8 mouse cellular contexts compared by ENCODE assay signal in the genomic region with DNA sequence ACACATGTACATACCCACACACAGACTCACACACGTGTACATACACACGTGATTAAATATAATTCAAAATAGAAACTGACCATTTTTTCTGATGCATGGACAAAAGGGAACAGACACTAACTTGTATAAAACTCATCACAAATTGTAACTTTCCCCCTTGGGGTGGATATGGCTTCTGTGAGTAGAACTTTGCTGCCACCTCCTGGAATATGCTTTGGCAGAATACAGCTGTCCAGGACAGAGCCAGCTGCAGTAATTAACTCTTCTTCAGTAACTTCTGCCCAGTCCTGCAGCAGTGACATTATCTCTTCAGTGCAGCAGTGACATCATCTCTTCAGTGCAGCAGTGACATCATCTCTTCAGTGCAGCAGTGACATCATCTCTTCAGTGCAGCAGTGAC. TPM values are rescaled to one million over a fixed set of nuclear protein-coding genes. Genes with fewer than 3 reads are reported as not detected.
DNase-seq lines count a peak whose midpoint lies in the region; ATAC-seq and TF ChIP-seq lines count a peak whose summit lies in the region.

No protein-coding gene starts in this region.

- intact Hi-C loops in left cerebral cortex, postnatal 14 days (cut with DNase I): loop anchor here (10.0 kb wide), 1 partner anchor 538 kb away; no protein-coding TSS in a partner anchor

- no peak overlapping the region for H3K9ac ChIP-seq in limb, embryonic 14.5 days (ENCODE audit: low read depth, low read length, severe bottlenecking)
- H3K9ac ChIP-seq in neural tube, embryonic 14.5 days (replicated peaks; ENCODE audit: low read depth, low read length): no peak overlapping the region

- peak; percentile 3 to 37 for DNase-seq in adrenal gland, postnatal 36 days
- DNase-seq in adrenal gland, postnatal 25 days: no peak
- peak; percentile 24 to 51 for DNase-seq in left cerebral cortex, postnatal 14 days (ENCODE audit: low spot score in 2 of 2)
- DNase-seq in left cerebral cortex, adult 11 months (ENCODE audit: low spot score): no peak
- DNase-seq in embryo, embryonic 11 days: peak; percentile 46
- DNase-seq in limb, embryonic 14.5 days (ENCODE audit: low spot score): peak; percentile 40
- DNase-seq in right cerebral cortex, postnatal 4 days: no peak

- no peaks in the 10 kb centered on the region; the same call in 1 of the 2 replicates for H3K9me3 ChIP-seq in limb, embryonic 14.5 days (ENCODE audit: control insufficient read depth, low read length)
- H3K9me3 ChIP-seq in neural tube, embryonic 14.5 days (ENCODE audit: control insufficient read depth, low read length): 0 out of 2 replicates have a peak, but pooled peaks cover 2% of the 10 kb centered on the region

- no peak overlapping the region for H3K4me3 ChIP-seq in limb, embryonic 14.5 days (replicated peaks; ENCODE audit: low read length)
- H3K4me3 ChIP-seq in neural tube, embryonic 14.5 days (ENCODE audit: low read depth, low read length): no peak overlapping the region

- no peak overlapping the region for H3K27ac ChIP-seq in limb, embryonic 14.5 days (replicated peaks; ENCODE audit: low read depth, low read length)
- H3K27ac ChIP-seq in neural tube, embryonic 14.5 days (ENCODE audit: low read depth, low read length): no peak overlapping the region

- no peak for ATAC-seq in limb, embryonic 14.5 days (ENCODE audit: low FRiP score, low read depth)
- ATAC-seq in neural tube, embryonic 14.5 days (ENCODE audit: low read depth): peak; percentile 81; the same call in 1 of the 2 replicates

- TF ChIP-seq POLR2A in limb, embryonic 14.5 days (IDR thresholded peaks at IDR 0.05; ENCODE audit: borderline replicate concordance, extremely low read depth, insufficient read depth, insufficient read length): no peak

- H3K4me1 ChIP-seq in limb, embryonic 14.5 days (ENCODE audit: control insufficient read depth, insufficient read depth, low read length): no peaks in the 10 kb centered on the region; the same call in 1 of the 2 replicates
- no peaks in the 10 kb centered on the region for H3K4me1 ChIP-seq in neural tube, embryonic 14.5 days (ENCODE audit: control insufficient read depth, insufficient read depth, low read length)

- 77% methylated on average over 2 of the region's 2 CpGs for WGBS in limb, embryonic 14.5 days
- 61% methylated on average over 2 of the region's 2 CpGs for WGBS in neural tube, embryonic 14.5 days

- no peaks in the 10 kb centered on the region for H3K27me3 ChIP-seq in limb, embryonic 14.5 days (ENCODE audit: control insufficient read depth, insufficient read depth, low read length)
- H3K27me3 ChIP-seq in neural tube, embryonic 14.5 days (ENCODE audit: control insufficient read depth, insufficient read depth, low read length): no peaks in the 10 kb centered on the region

- H3K36me3 ChIP-seq in limb, embryonic 14.5 days (ENCODE audit: control insufficient read depth, insufficient read depth, low read length): no peaks in the 10 kb centered on the region
- H3K36me3 ChIP-seq in neural tube, embryonic 14.5 days (ENCODE audit: control insufficient read depth, insufficient read depth, low read length): no peaks in the 10 kb centered on the region

- no peak overlapping the region for H3K4me2 ChIP-seq in limb, embryonic 14.5 days (replicated peaks; ENCODE audit: low read depth, low read length, severe bottlenecking)
- no peak overlapping the region for H3K4me2 ChIP-seq in neural tube, embryonic 14.5 days (ENCODE audit: low read depth, low read length)

RNA-seq across cellular contexts. Expression of gene Odaph, which starts 15.7 kb away (rescaled TPM):
- total RNA-seq in adrenal gland, postnatal 36 days (2021): not detected
- not detected in 2 replicates for total RNA-seq in adrenal gland, postnatal 25 days (2021)
- not detected for total RNA-seq in left cerebral cortex, postnatal 14 days (2021)
- not detected in 2 replicates for polyA plus RNA-seq in limb, embryonic 14.5 days (2012; rRNA removed)
- not detected in 2 replicates for polyA plus RNA-seq in limb, embryonic 14.5 days (2014; fragmentation: Nextera tagmentation; extraction: Ambion mirVana)
- polyA plus RNA-seq in neural tube, embryonic 14.5 days (2014; fragmentation: Nextera tagmentation; extraction: Ambion mirVana): 0.37 and 0.56 TPM in 2 replicates

RNA-seq across cellular contexts. Expression of gene Rchy1, which starts 40.1 kb away (rescaled TPM):
- 10 to 100 TPM; 61.9 to 78.5 TPM for total RNA-seq in adrenal gland, postnatal 36 days (2021)
- total RNA-seq in adrenal gland, postnatal 25 days (2021): 66.9 and 85.4 TPM in 2 replicates
- 10 to 100 TPM; 38.9 to 39.3 TPM for total RNA-seq in left cerebral cortex, postnatal 14 days (2021)
- 57.0 and 57.5 TPM in 2 replicates for polyA plus RNA-seq in limb, embryonic 14.5 days (2012; rRNA removed)
- polyA plus RNA-seq in limb, embryonic 14.5 days (2014; fragmentation: Nextera tagmentation; extraction: Ambion mirVana): 42.5 and 49.4 TPM in 2 replicates
- polyA plus RNA-seq in neural tube, embryonic 14.5 days (2014; fragmentation: Nextera tagmentation; extraction: Ambion mirVana): 74.5 and 78.0 TPM in 2 replicates

RNA-seq across cellular contexts. Expression of gene Cdkl2, which starts 40.7 kb away (rescaled TPM):
- total RNA-seq in adrenal gland, postnatal 36 days (2021): 1 to 10 TPM; 4.9 to 6.5 TPM
- total RNA-seq in adrenal gland, postnatal 25 days (2021): 4.6 and 6.5 TPM in 2 replicates
- total RNA-seq in left cerebral cortex, postnatal 14 days (2021): 10 to 100 TPM; 61.9 to 68.6 TPM
- polyA plus RNA-seq in limb, embryonic 14.5 days (2012; rRNA removed): 0.56 and 0.67 TPM in 2 replicates
- 1.1 and 1.4 TPM in 2 replicates for polyA plus RNA-seq in limb, embryonic 14.5 days (2014; fragmentation: Nextera tagmentation; extraction: Ambion mirVana)
- 11.1 and 15.3 TPM in 2 replicates for polyA plus RNA-seq in neural tube, embryonic 14.5 days (2014; fragmentation: Nextera tagmentation; extraction: Ambion mirVana)

Comparison
In these comparisons a context has a peak if more than half of its experiments do, and no peak if none do; other contexts are left out.
1. DNase-seq: peak in adrenal gland, postnatal 36 days (2 of 2), left cerebral cortex, postnatal 14 days (2 of 2), embryo, embryonic 11 days (single experiment) and limb, embryonic 14.5 days (single experiment); none in adrenal gland, postnatal 25 days (single experiment), left cerebral cortex, adult 11 months (single experiment) and right cerebral cortex, postnatal 4 days (single experiment).